Mouse (Mus musculus): ENCODE results near the gene Rps9.
A peak's percentile ranks its signal among the peaks of the same experiment; 100 is the strongest.

Gene Rps9

GRCm38 (mm10) chr7:3703879-3704441 lies at the start of gene Rps9:
Rps9 (plus strand) TSS chr7:3703993.
- DNase-seq: peak; percentile 97 to 99

- DNase-seq: no peak
Observed at GRCm38 (mm10) chr7:3656966-3657365, 46.8 kb upstream of the Rps9 start.

GRCm38 (mm10) chr7:3658578-3658977 lies 45.2 kb upstream of the Rps9 start:
- no peak for DNase-seq

GRCm38 (mm10) chr7:3664524-3665214 lies 39.1 kb upstream of the Rps9 start:
- DNase-seq: no peak

GRCm38 (mm10) chr7:3665215-3666114 lies 38.3 kb upstream of the Rps9 start, which contains the start of gene Leng1:
Leng1 (minus strand) TSS chr7:3665840.
- peak; percentile 95 to 96 for DNase-seq

- DNase-seq: no peak
Observed at GRCm38 (mm10) chr7:3666921-3667391, 36.8 kb upstream of the Rps9 start.

- DNase-seq: peak; percentile 87
Observed at GRCm38 (mm10) chr7:3674507-3675227, 29.1 kb upstream of the Rps9 start.

GRCm38 (mm10) chr7:3675228-3675548 lies 28.6 kb upstream of the Rps9 start:
- DNase-seq: no peak

- DNase-seq: no peak
Observed at GRCm38 (mm10) chr7:3676371-3676770, 27.4 kb upstream of the Rps9 start.

- no peak for DNase-seq
Observed at GRCm38 (mm10) chr7:3677342-3677741, 26.5 kb upstream of the Rps9 start, which contains the start of gene Tmc4. Tmc4 (minus strand) TSS chr7:3677553.

- no peak for DNase-seq
Observed at GRCm38 (mm10) chr7:3683908-3684550, 19.8 kb upstream of the Rps9 start.

GRCm38 (mm10) chr7:3684698-3685097 lies 19.1 kb upstream of the Rps9 start:
- DNase-seq: no peak

GRCm38 (mm10) chr7:3685400-3686187 lies 18.2 kb upstream of the Rps9 start:
- DNase-seq: peak; percentile 63 to 72

- no peak for DNase-seq
Observed at GRCm38 (mm10) chr7:3691919-3692318, 11.9 kb upstream of the Rps9 start.

- no peak for DNase-seq
Observed at GRCm38 (mm10) chr7:3692382-3692986, 11.3 kb upstream of the Rps9 start, which contains the start of gene Tsen34. Tsen34 (plus strand) TSS chr7:3692863.

GRCm38 (mm10) chr7:3692987-3693808 lies 10.6 kb upstream of the Rps9 start, which contains the start of gene Mboat7:
Mboat7 (minus strand) TSS chr7:3693523.
- DNase-seq: peak; percentile 93 to 97

GRCm38 (mm10) chr7:3693809-3694075 lies 10.1 kb upstream of the Rps9 start:
- no peak for DNase-seq

- DNase-seq: peak; percentile 26 to 35
Observed at GRCm38 (mm10) chr7:3694076-3694948, 9.5 kb upstream of the Rps9 start.

- DNase-seq: peak in 1 of 2 experiments; percentile 21
Observed at GRCm38 (mm10) chr7:3694949-3695305, 8.9 kb upstream of the Rps9 start.

Measured in cerebellum, postnatal 36 days (tissue).